Mouse (Mus musculus) cortical plate, adult 2 months (tissue): ENCODE measurements around the gene Axin2.

Experiments used
- CTCF ChIP-seq: fragments of 200-500 bp; IDR thresholded peaks from 2 replicates; pipeline ENCODE4 v1.5.1; 2011; ENCODE audit warnings: mild to moderate bottlenecking, control low read depth, low read length; ENCODE audit not compliant: insufficient read depth; ENCODE audit errors: extremely low read depth
- POLR2A ChIP-seq: fragments of 200-500 bp; IDR thresholded peaks from 2 replicates; pipeline ENCODE4 v1.6.1; 2011; ENCODE audit warnings: mild to moderate bottlenecking, low read length, control low read depth; ENCODE audit not compliant: insufficient read depth; ENCODE audit errors: extremely low read depth

DNA sequence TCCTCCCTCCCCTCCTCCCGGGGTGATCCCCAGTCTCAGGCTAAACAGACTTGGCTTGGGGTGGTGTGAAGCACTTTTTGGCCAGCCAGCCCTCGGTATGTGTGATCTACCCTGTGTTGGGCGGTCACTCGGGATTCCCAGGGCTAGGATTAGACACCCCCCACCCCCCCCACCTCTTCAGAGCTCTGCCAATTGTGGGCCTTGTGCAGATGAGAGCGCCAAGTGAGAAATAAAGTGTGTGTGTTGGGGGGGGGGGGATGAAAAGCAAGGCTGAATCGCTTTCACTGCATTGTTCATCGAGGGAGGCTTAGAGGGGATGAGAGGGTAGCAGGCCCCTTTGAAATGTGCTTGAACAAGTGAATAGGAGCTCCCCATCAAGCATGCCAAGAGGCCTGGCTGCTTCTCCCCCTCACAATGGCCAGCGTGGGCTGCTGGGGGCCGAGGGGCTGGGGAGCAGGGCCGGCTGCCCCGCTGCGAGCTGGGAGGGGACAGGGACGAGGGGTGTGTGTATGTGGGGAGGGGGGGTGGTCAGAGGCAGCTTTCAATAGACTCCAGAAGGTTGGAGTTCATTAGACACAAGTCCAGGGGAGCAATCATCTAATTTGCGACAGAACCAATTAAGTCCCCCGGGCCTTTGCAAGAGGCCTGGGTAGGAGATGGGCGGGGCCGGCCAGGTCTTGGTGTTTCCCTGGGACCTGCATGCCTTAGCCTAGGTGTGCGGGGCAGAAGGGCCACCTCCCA is 15.1 kb downstream of the Axin2 start:
- TF ChIP-seq POLR2A (no peak), CTCF (no peak)
